In genomic region chr17:71062870-71063602, GRCm38 (mm10) we compare ENCODE assay signal across 31 mouse cellular contexts.
A peak's percentile ranks its signal among the peaks of the same experiment; 100 is the strongest.
DNase-seq lines count a peak whose midpoint lies in the region; ATAC-seq and TF ChIP-seq lines count a peak whose summit lies in the region.
"Had no signal": no experiment of that assay in that cellular context is flagged by ENCODE, and none has a peak within 500 bp of the region (broad histone marks: within the 10 kb centered on the region; RNA-seq: fewer than 3 reads in every experiment).

No protein-coding gene starts in this region.

- H3K27ac ChIP-seq in gastrocnemius, adult 2 months = peak overlapping the region; percentile 24
- H3K27ac ChIP-seq in hindbrain, postnatal 0 days = no peak overlapping the region
- no peak overlapping the region for H3K27ac ChIP-seq in hindbrain, embryonic 10.5 days
- H3K27ac ChIP-seq in liver, postnatal 0 days (ENCODE audit: low read depth) = peak overlapping the region; percentile 61
- H3K27ac ChIP-seq: embryonic facial prominence, embryonic 13.5 days; limb, embryonic 15.5 days; lung, embryonic 15.5 days; neural tube, embryonic 13.5 days had no signal

- no peak for DNase-seq in gastrocnemius, adult 2 months
- no peak for DNase-seq in gastrocnemius, adult 8-10 months (ENCODE audit: low spot score in 2 of 2)
- no peak for DNase-seq in hindbrain, postnatal 0 days (ENCODE audit: low spot score)
- no peak for DNase-seq in hindbrain, embryonic 10.5 days (ENCODE audit: low spot score)
- peak; percentile 22 for DNase-seq in adipocyte (ENCODE audit: low spot score)
- peak; percentile 34 for DNase-seq in liver, postnatal 0 days
- DNase-seq in cerebellum, postnatal 4 days (ENCODE audit: low spot score in 2 of 2) = no peak
- DNase-seq: adrenal gland, adult 8-10 months; B cell, adult 2 months; cerebellum, adult 2 months; cerebellum, postnatal 25 days; embryo, embryonic 11 days; gastrocnemius, postnatal 10 days; heart, postnatal 14 days; kidney, adult 18-20 months; kidney, postnatal 4 days; layer of hippocampus, adult 9-11 months; lung, postnatal 36 days; midbrain, embryonic 14.5 days; right cerebral cortex, adult 18-20 months; right cerebral cortex, postnatal 4 days; thymus, postnatal 14 days had no signal

- no peak for TF ChIP-seq CTCF in gastrocnemius, adult 2 months (IDR thresholded peaks at IDR 0.05)
- no peak for TF ChIP-seq CTCF in hindbrain, postnatal 0 days (IDR thresholded peaks at IDR 0.05; ENCODE audit: low read depth)
- no peak for TF ChIP-seq CTCF in liver, postnatal 0 days (IDR thresholded peaks at IDR 0.05; ENCODE audit: low read depth)

- intact Hi-C loops in gastrocnemius, adult 2 months (cut with DNase I) = loop anchor here (1.0 to 2.0 kb wide), 2 partner anchors 119 to 132 kb away; partner anchors contain the start of gene Lpin2

- 68% methylated on average over 13 of the region's 13 CpGs for WGBS in hindbrain, postnatal 0 days
- 75% methylated on average over 13 of the region's 13 CpGs for WGBS in hindbrain, embryonic 10.5 days
- WGBS in liver, postnatal 0 days (ENCODE audit: insufficient replicate concordance) = 53% methylated on average over 13 of the region's 13 CpGs

- no peaks in the 10 kb centered on the region for H3K4me1 ChIP-seq in hindbrain, postnatal 0 days (ENCODE audit: insufficient read depth, low read length)
- no peaks in the 10 kb centered on the region for H3K4me1 ChIP-seq in hindbrain, embryonic 10.5 days (replicated peaks)
- H3K4me1 ChIP-seq in liver, postnatal 0 days (ENCODE audit: insufficient read depth) = peaks cover 7% of the 10 kb centered on the region; the same call in 1 of the 2 replicates
- H3K4me1 ChIP-seq: limb, embryonic 15.5 days; lung, embryonic 15.5 days had no signal

- H3K9ac ChIP-seq in hindbrain, postnatal 0 days (replicated peaks; ENCODE audit: low read length) = no peak overlapping the region
- H3K9ac ChIP-seq in liver, postnatal 0 days (replicated peaks) = no peak overlapping the region
- H3K9ac ChIP-seq: embryonic facial prominence, embryonic 13.5 days; heart, embryonic 12.5 days; limb, embryonic 15.5 days; lung, embryonic 15.5 days; neural tube, embryonic 13.5 days had no signal

- TF ChIP-seq EP300 in liver, postnatal 0 days (IDR thresholded peaks at IDR 0.05; ENCODE audit: low read depth) = no peak

- no peak overlapping the region for H3K4me3 ChIP-seq in gastrocnemius, adult 2 months
- no peak overlapping the region for H3K4me3 ChIP-seq in hindbrain, postnatal 0 days (ENCODE audit: low read length)
- no peak overlapping the region for H3K4me3 ChIP-seq in hindbrain, embryonic 10.5 days
- no peak overlapping the region for H3K4me3 ChIP-seq in liver, postnatal 0 days (ENCODE audit: low read depth, low read length)
- H3K4me3 ChIP-seq: embryonic facial prominence, embryonic 13.5 days; erythroblast, embryonic 14.5 days; heart, embryonic 12.5 days; limb, embryonic 15.5 days; lung, embryonic 15.5 days; neural tube, embryonic 13.5 days had no signal

- no peaks in the 10 kb centered on the region for H3K27me3 ChIP-seq in hindbrain, postnatal 0 days (ENCODE audit: insufficient read depth, low read length)
- H3K27me3 ChIP-seq in hindbrain, embryonic 10.5 days (ENCODE audit: insufficient read depth, poor library complexity, severe bottlenecking) = no peaks in the 10 kb centered on the region
- no peaks in the 10 kb centered on the region for H3K27me3 ChIP-seq in liver, postnatal 0 days (ENCODE audit: insufficient read depth, low read length)
- H3K27me3 ChIP-seq: CH12.LX; embryonic facial prominence, embryonic 13.5 days; heart, embryonic 12.5 days; limb, embryonic 15.5 days; lung, embryonic 15.5 days; neural tube, embryonic 13.5 days had no signal

- H3K4me2 ChIP-seq in hindbrain, postnatal 0 days (ENCODE audit: low read depth, low read length) = no peak overlapping the region
- H3K4me2 ChIP-seq in liver, postnatal 0 days (ENCODE audit: low read depth, low read length) = no peak overlapping the region
- H3K4me2 ChIP-seq: embryonic facial prominence, embryonic 13.5 days; heart, embryonic 12.5 days; limb, embryonic 15.5 days; lung, embryonic 15.5 days; neural tube, embryonic 13.5 days had no signal

- H3K36me3 ChIP-seq in hindbrain, postnatal 0 days (ENCODE audit: insufficient read depth, low read length) = no peaks in the 10 kb centered on the region
- H3K36me3 ChIP-seq in hindbrain, embryonic 10.5 days = no peaks in the 10 kb centered on the region
- H3K36me3 ChIP-seq in liver, postnatal 0 days (replicated peaks; ENCODE audit: insufficient read depth, low read length) = no peaks in the 10 kb centered on the region
- H3K36me3 ChIP-seq: embryonic facial prominence, embryonic 13.5 days; G1E; limb, embryonic 15.5 days; lung, embryonic 15.5 days; neural tube, embryonic 13.5 days had no signal

- H3K9me3 ChIP-seq in hindbrain, postnatal 0 days (ENCODE audit: low read length) = no peaks in the 10 kb centered on the region
- no peaks in the 10 kb centered on the region for H3K9me3 ChIP-seq in hindbrain, embryonic 10.5 days
- H3K9me3 ChIP-seq in liver, postnatal 0 days (ENCODE audit: low read length) = no peaks in the 10 kb centered on the region
- H3K9me3 ChIP-seq: embryonic facial prominence, embryonic 13.5 days; G1E; heart, embryonic 12.5 days; limb, embryonic 15.5 days; lung, embryonic 15.5 days; neural tube, embryonic 13.5 days had no signal

- ATAC-seq in hindbrain, postnatal 0 days = 0 out of 2 replicates have a peak, but pooled peaks have one; percentile 43
- ATAC-seq in liver, postnatal 0 days = peak; percentile 76
- ATAC-seq: inflammation-experienced regulatory T-cells, adult 6 months had no signal

Comparison
In these comparisons a context has a peak if more than half of its experiments do, and no peak if none do; other contexts are left out.
1. DNase-seq: peak in adipocyte (single experiment) and liver, postnatal 0 days (single experiment); none in gastrocnemius, adult 2 months (single experiment), gastrocnemius, adult 8-10 months (0 of 2), hindbrain, postnatal 0 days (single experiment), hindbrain, embryonic 10.5 days (single experiment) and cerebellum, postnatal 4 days (0 of 2).
2. H3K27ac ChIP-seq: peak in gastrocnemius, adult 2 months (single experiment) and liver, postnatal 0 days (single experiment); none in hindbrain, postnatal 0 days (single experiment) and hindbrain, embryonic 10.5 days (single experiment).